Mouse (Mus musculus) C2C12 (cell line): Measurements from ENCODE around the gene Ppp1r14a. TPM values are rescaled to one million over a fixed set of nuclear protein-coding genes. Genes with fewer than 3 reads are reported as not detected.

Source experiments
- H3K27me3 ChIP-seq: one replicate; pipeline ENCODE4 v1.6.1; 2011; ENCODE audit not compliant: control insufficient read depth, insufficient read depth, insufficient read length
- H3K36me3 ChIP-seq: one replicate; pipeline ENCODE4 v1.6.1; 2011; ENCODE audit not compliant: control insufficient read depth, insufficient read depth
- H3K4me3 ChIP-seq: one replicate; pipeline ENCODE4 v1.5.1; 2011; ENCODE audit warnings: mild to moderate bottlenecking, control low read depth; ENCODE audit not compliant: poor library complexity, insufficient read depth, severe bottlenecking
- H3K79me2 ChIP-seq: one replicate; pipeline ENCODE4 v1.6.1; 2011; ENCODE audit not compliant: control insufficient read depth, insufficient read depth
- H3K79me3 ChIP-seq: one replicate; pipeline ENCODE4 v1.6.1; 2011; ENCODE audit warnings: low read depth, control low read depth
- H3ac ChIP-seq: one replicate; pipeline ENCODE3; 2011; ENCODE audit warnings: low read depth; ENCODE audit not compliant: control insufficient read depth, insufficient read length
- CEBPB ChIP-seq: IDR thresholded peaks from one replicate; pipeline ENCODE4 v1.6.1; 2011; ENCODE audit warnings: low read depth, mild to moderate bottlenecking, control low read depth, moderate library complexity
- CTCF ChIP-seq: IDR thresholded peaks from one replicate; pipeline ENCODE4 v1.5.1; 2011; ENCODE audit not compliant: control insufficient read depth, insufficient read depth, insufficient read length
- FOSL1 ChIP-seq: IDR thresholded peaks from one replicate; pipeline ENCODE4 v1.8.0; 2011; ENCODE audit warnings: mild to moderate bottlenecking, low read length; ENCODE audit not compliant: poor library complexity, insufficient read depth, severe bottlenecking
- MAX ChIP-seq: IDR thresholded peaks from one replicate; pipeline ENCODE4 v1.6.1; 2011; ENCODE audit warnings: mild to moderate bottlenecking, control low read depth
- MYOD1 ChIP-seq: IDR thresholded peaks from one replicate; pipeline ENCODE4 v1.6.1; 2011; ENCODE audit warnings: low read depth; ENCODE audit not compliant: control insufficient read depth, insufficient read length
- MYOG ChIP-seq: IDR thresholded peaks from one replicate; pipeline ENCODE4 v1.6.1; 2011; ENCODE audit not compliant: control insufficient read depth, insufficient read length; ENCODE audit errors: extremely low read depth
- USF1 ChIP-seq: IDR thresholded peaks from one replicate; pipeline ENCODE4 v1.6.1; 2011; ENCODE audit warnings: low read depth, mild to moderate bottlenecking, control low read depth, moderate library complexity
- polyA plus RNA-seq: library from polyadenylated mRNA; unstranded; fragments of >200 nt; fragmentation: generic; extraction: Trizol; gene quantifications from one replicate; pipeline ENCODE4 v1.2.1, GENCODE M21; 2012; ENCODE audit warnings: missing spikeins

Ppp1r14a gene
- polyA plus RNA-seq, 1 experiment: 0.43 TPM

DNA sequence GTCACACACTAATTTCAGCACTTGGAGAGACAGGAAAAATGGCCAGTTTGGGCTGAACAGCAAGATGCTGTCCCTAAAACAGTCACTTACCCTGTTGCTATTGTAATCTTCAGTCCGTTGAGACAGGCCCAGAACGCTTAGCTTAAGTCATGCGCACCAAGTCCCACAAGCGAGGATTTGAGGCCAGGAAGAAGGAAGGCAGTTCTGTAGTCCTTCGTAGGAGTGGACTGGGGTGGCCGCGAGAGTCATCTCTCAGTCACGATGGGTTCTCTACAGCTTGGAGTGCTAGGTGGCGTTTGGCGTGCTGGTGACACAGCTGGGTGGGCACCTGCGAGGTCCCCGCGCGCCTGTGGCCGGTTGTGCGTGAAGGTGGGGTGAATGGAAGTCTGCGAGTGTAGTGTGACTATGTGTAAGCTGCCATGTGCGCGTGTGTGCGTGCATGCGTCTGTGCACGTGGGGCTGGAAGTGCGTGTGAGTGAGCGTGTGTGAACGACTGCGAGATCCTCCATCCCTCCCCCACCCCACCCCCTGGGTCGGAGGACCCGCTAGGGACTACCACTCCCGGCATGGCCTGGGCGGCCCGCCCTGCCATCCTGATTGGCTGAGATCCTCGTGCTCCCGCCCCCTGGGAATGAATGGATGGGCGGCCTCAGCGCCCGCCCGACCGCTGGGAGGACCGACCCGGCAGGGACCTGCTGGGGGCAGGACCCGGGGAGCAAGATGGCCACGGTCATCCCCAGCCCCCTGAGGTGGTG is 18.4 kb downstream of the Ppp1r14a start:
- Histone ChIP-seq H3K4me3 (peak overlapping the region; percentile 38), H3K36me3 (no peaks in the 10 kb centered on the region), H3K79me2 (no peaks in the 10 kb centered on the region), H3K27me3 (no peaks in the 10 kb centered on the region), H3K79me3 (no peaks in the 10 kb centered on the region), H3ac (peak overlapping the region; percentile 68)
- TF ChIP-seq FOSL1: no peak
- TF ChIP-seq CEBPB: no peak
- TF ChIP-seq CTCF: no peak
- TF ChIP-seq MYOD1: no peak
- TF ChIP-seq MYOG: no peak
- TF ChIP-seq USF1: no peak
- no peak for TF ChIP-seq MAX

DNA sequence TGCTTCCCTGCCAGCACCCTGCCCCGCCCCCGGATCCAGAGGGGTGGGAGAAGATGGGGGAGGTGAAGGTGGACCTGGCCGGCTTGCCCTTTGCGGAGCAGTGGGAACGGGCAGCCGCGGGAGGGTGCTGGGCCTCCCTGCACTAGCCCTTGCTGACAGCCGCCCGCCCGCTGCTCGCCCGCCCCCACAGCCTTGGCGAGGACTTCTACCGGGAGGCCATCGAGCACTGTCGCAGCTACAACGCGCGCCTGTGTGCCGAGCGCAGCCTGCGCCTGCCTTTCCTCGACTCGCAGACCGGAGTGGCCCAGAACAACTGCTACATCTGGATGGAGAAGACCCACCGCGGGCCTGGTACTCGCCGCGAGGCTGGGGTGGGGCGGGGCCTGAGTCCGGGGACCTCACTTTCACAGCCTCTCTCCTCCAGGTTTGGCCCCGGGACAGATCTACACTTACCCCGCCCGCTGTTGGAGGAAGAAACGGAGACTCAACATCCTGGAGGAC is 20.2 kb downstream of the Ppp1r14a start:
- no peaks in the 10 kb centered on the region for H3K27me3 ChIP-seq
- no peaks in the 10 kb centered on the region for H3K36me3 ChIP-seq
- no peak overlapping the region for H3K4me3 ChIP-seq
- TF ChIP-seq CEBPB (no peak), MYOG (no peak), MAX (no peak), MYOD1 (no peak), FOSL1 (no peak), CTCF (no peak), USF1 (no peak)
- no peak overlapping the region for H3ac ChIP-seq
- H3K79me2 ChIP-seq: no peaks in the 10 kb centered on the region
- H3K79me3 ChIP-seq: no peaks in the 10 kb centered on the region

DNA sequence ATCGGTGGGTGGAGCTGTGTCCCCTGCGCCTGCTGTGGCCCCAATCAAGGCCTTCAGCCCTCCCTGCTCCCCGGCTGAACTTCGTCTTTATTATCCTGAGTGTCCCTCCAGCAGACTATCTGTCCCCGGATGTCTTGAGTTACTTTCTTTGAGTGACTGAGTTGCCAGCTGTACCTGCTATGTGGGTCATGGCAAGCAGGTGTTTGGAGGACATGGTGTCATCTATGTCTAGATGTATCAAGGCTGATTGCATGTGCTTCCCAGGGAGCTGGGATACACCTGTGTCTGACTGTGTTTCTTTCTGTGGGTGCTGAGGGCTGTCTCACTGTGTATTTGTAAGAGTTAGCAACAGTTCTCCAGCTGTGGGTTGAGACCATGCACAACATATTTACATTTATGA is 20.6 kb downstream of the Ppp1r14a start:
- H3K27me3 ChIP-seq: no peaks in the 10 kb centered on the region
- no peaks in the 10 kb centered on the region for H3K36me3 ChIP-seq
- H3K79me2 ChIP-seq: no peaks in the 10 kb centered on the region
- H3K4me3 ChIP-seq: no peak overlapping the region
- H3ac ChIP-seq: no peak overlapping the region
- no peaks in the 10 kb centered on the region for H3K79me3 ChIP-seq
- TF ChIP-seq MYOD1 (no peak), CTCF (no peak), USF1 (no peak)

DNA sequence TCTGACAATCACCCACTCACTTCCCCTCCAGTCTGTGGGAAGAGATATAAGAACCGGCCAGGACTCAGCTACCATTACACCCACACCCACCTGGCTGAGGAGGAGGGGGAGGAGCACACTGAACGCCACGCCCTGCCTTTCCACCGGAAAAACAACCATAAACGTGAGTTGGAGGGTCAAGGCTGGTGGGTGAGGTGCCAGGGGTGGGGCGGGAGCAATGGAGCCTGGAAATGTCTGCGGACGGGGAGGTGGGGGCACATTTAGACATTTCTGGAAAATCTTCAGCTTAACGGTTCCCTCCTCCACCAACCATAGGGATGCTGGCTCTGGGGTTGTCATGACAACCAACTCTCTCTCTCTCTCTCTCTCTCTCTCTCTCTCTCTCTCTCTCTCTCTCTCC is 23.9 kb downstream of the Ppp1r14a start:
- Histone ChIP-seq H3K27me3 (no peaks in the 10 kb centered on the region), H3K36me3 (no peaks in the 10 kb centered on the region), H3K4me3 (no peak overlapping the region), H3ac (no peak overlapping the region), H3K79me3 (no peaks in the 10 kb centered on the region), H3K79me2 (no peaks in the 10 kb centered on the region)
- TF ChIP-seq MAX: no peak
- TF ChIP-seq MYOG: no peak
- no peak for TF ChIP-seq USF1
- TF ChIP-seq CEBPB: no peak
- TF ChIP-seq MYOD1: no peak
- no peak for TF ChIP-seq FOSL1
- TF ChIP-seq CTCF: no peak

DNA sequence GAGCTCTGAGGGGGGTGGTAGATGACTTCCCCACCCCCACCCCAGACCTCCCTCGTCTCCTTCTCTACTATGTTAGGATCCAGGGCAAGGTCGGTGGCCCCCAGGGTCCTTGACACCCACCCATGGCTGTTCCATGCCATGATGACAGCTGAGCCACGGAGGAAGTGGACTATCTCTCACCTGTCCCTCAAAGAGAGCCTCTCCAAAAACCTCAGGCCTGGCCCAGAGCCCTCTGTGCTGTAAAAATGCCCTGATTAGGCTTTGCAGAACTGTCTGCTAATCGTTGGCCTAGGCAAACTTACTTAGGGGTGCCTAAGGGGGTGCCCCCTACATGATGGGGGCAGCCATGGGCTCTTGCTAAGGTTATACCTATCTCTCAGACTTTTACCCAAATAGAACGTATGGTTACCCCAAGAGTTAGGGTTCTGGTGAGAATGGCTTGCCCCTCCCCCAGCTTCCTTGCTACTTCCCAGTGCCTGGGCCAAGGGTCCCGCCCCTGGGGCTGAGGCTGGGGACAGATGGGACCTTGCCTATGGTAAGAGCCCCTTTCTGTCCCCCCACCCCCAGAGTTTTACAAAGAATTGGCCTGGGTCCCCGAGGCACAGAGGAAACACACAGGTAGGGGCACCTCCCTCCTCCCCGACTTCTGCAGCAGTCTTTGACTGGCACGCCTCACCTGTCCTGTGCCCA is 24.6 kb downstream of the Ppp1r14a start:
- Histone ChIP-seq H3ac (no peak overlapping the region), H3K79me2 (no peaks in the 10 kb centered on the region), H3K4me3 (no peak overlapping the region), H3K27me3 (no peaks in the 10 kb centered on the region), H3K36me3 (no peaks in the 10 kb centered on the region), H3K79me3 (no peaks in the 10 kb centered on the region)
- TF ChIP-seq MYOG (no peak), CTCF (no peak), USF1 (no peak), FOSL1 (no peak)
